Mouse (Mus musculus) c-Kit-negative CD71-positive TER-119-positive erythroid progenitor cells, embryonic 14.5 days (primary cell): Measurements from ENCODE around the gene Col4a4.

ENCODE experiments used
- DNase-seq: peaks from one replicate; pipeline ENCODE4 v3.0.0-alpha.2; 2013; ENCODE audit warnings: low read depth, low spot score

The Col4a4 gene

GRCm38 (mm10) chr1:82586713-82587399 lies at the start of gene Col4a4, which contains the start of gene Col4a3:
Col4a4 (minus strand) TSS chr1:82586849.
Col4a3 (plus strand) TSS chr1:82586921.
- DNase-seq: no peak

GRCm38 (mm10) chr1:82636321-82636720 lies 49.7 kb upstream of the Col4a4 start:
- DNase-seq: no peak

DNA sequence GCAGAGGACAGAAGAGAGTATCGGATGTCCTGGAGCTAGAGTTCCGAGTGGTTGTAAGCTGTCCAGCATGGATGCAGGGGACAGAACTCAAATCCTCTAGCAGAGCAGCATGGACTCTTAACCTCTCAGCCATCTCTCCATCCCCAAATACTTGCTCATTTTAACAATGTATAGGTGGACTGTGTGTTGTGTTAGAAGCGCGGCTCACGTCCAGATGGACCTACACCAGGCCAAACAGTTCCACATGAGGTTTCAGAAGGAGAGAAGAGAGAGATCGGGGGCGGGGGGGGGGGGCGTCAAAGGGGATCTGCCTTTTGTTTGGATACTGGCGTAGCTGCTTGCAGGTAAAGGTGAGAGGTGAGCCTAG lies 48.6 kb upstream of the Col4a4 start:
- no peak for DNase-seq

DNA sequence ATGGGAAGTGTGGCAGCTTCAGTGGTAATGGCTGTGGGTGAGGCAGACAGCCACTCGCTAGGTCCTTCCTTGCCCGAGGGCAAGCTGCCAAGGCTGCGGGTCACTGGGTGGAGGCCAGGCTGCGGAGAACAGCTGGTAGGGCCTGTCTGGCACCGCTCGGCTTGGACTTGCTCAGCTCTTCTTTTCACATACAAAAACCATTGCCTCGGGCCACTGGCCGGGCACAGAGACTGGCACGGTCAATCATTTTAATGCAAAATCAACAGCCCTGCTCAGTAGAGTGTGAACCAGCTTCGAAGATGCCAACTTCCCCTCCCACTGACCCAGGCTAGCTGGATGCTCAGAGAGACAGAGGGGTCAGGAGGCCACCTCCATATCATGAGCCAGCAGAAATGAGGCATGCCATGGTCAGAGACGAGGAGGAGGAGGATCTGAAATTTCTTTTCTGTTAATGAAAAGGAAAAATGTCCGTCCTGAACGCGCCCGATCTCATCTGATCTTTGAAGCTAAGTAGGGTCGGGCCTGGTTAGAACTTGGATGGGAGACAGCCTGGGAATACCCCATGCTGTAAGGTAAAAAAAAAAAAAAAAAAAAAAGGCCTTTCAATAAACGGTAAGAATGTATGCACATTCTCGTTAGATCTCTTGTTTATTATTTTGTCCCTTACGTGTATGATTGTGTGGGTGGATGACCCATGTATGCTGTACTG lies 48.0 kb upstream of the Col4a4 start:
- no peak for DNase-seq

DNA sequence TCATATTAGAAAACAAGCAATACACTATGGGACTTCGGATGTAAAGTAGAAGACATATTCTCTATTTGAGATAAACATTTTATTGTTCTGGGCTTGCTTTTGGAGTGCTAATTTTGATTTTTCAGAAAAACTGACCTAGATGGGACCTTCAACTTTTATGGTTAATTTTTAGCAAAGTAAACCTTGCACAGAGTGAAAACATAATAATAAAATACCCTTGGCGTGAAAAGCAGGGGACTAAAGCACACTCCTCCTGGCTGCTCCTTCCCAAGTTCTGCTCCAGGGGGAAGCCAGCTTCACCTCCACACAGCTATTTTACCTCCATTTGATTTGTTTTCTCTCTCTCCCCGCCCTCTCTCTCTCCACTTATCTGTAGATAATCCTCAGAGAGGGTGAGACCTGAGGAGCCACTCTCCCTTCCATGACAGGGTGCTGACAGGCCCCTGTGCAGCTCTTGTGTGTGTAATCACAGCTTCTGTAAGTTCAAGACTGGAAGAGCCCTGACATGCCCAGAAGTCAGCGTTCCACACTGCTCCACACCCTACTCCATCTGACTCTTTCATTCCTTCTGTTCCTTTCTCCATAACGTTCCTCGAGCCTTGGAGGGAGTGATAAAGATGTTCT lies 44.6 kb upstream of the Col4a4 start:
- DNase-seq: no peak

- no peak for DNase-seq
Measured at GRCm38 (mm10) chr1:82629495-82629894, 42.8 kb upstream of the Col4a4 start.

DNA sequence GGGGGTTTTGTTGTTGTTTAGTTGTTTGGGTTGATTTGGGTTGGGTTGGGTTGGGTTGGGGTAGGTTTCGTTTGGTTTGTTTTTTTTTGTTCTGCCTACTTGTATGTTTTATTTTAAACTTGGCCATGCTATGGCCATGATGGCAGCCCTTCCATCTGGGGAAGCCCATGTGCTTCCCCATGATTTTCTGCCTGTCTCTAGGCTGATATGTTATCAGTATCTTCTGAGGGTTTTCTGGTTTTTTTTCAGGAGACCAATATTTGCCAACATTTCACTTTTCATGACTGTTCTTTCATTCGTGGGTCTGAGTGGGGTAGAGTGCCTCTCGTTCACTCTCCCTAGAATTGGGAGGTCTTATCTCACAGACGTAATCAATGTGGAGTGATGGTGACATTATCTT lies 41.0 kb upstream of the Col4a4 start:
- no peak for DNase-seq

GRCm38 (mm10) chr1:82625474-82625873 lies 38.8 kb upstream of the Col4a4 start:
- DNase-seq: no peak

DNA sequence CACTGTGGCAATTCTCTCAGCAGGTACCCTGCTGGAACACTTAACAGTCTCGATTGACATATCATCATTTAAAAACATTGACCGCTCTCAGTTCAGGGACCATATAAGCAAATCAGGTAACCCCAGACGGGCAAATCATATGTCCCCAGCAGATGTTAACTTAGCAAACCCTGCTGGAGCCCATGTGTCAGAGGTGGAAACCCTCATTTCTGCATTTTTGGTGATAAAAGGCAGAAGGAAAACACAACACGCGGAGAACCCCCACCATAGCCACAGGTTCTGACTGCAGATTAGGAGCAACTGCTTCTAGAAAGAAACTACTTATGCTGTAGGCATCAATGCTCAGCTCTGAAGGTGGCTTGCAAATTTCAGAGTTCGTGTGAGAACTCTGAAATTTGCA lies 38.3 kb upstream of the Col4a4 start:
- DNase-seq: no peak

GRCm38 (mm10) chr1:82619981-82620380 lies 33.3 kb upstream of the Col4a4 start:
- no peak for DNase-seq

- DNase-seq: no peak
Measured at GRCm38 (mm10) chr1:82618592-82618991, 31.9 kb upstream of the Col4a4 start.

GRCm38 (mm10) chr1:82618001-82618400 lies 31.4 kb upstream of the Col4a4 start:
- no peak for DNase-seq

DNA sequence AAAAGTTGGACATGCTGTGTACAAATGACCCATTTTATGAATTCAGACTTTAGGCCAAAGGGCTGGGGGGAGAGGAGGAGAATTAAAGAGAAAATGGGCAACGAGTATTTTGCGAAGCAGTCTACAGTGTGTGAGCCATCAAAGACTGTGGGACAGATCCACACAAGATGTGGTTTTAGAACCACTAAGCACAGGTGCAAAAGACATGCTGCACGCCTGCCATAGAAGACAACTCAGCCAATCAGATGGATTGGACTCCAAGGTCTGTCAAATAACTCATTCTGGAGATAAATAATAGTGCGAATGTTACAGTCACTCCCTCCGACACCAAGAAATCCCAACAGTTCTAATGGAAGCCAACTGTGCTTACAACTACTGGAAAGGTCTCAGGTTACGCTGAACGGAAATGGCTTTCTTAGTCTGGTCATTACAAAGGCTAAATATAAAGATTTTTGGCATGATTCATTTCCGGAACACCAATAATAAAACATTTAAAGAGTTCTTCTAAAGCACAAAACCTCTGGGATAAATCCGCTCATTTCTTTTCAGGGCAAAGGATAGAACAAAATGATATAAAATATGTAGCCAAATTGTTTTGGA lies 25.5 kb upstream of the Col4a4 start:
- no peak for DNase-seq

GRCm38 (mm10) chr1:82608646-82609262 lies 22.1 kb upstream of the Col4a4 start:
- DNase-seq: no peak

DNA sequence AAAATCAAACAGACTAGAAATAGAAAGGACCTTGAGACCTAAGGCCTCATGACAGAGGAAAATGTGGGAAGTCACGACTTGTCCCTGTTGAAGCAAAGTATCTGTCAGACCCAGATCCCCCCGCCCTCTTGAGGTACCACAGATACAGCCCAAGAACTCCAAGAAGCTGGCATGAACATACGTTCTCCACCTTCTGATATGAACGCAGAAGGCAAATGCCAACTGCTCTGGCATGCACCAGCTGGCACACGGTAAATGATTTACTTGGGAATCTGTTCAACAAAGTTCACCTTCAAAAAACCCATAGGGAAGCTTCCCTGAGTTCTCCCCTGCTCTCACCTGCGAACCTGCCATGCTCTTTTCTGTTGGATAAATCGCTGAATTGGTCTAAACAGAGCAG lies 19.2 kb upstream of the Col4a4 start:
- no peak for DNase-seq

- DNase-seq: no peak
Measured at GRCm38 (mm10) chr1:82605347-82605746, 18.7 kb upstream of the Col4a4 start.

GRCm38 (mm10) chr1:82603198-82603950 lies 16.7 kb upstream of the Col4a4 start:
- no peak for DNase-seq

DNA sequence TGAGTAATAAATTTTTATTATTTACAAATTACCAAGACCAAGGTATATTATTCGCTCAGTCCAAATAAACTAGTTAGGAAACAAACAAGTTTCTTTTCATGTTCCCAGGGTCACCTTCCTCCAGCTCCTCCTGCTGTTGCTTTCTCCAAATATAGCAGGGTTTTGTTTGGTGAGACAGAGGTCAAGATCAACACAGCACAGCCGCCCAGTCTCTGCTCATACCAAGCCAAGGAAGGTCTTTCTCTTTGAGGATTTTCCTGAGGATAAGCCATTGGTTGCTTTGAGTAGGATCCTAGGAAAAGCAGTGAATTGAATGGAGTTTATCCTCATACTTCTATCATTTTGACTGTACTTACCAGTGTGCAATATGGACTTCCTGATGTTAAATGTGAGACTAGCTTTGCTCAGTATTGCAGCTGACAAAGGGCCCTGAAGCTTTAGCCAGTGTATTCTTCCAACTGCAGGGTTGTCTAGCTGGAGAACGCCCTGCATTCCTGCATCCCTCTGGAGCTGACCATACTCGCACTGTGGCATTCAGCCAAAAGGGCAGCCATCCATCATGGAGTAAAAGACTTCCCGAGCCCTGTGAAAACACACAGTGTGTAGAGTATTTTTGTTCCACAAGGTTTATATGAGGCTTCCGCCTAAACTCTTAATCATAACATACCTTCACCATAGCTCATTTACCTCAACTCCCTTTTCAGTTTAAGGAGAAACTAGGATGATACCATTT lies 10.4 kb upstream of the Col4a4 start:
- no peak for DNase-seq

DNA sequence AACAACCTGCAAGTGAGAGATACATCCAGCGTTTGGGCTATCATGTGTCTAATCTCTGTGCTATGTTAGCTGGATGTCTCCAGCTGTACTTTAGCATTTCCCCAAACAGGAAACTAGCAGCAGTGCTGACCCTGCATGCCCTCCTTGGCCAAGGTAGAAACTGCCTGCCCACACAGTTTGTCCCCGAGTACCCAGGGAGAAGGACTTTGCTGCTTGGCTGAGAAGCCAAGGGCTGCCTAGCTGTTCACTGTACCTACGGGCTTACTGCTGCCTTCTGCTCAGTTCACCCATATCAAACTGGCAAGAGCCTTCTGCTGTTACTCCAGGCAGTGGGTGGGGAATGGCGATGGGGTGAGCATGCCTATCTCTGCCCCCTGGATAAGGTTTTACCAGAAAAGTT lies 3.6 kb upstream of the Col4a4 start:
- DNase-seq: no peak

DNA sequence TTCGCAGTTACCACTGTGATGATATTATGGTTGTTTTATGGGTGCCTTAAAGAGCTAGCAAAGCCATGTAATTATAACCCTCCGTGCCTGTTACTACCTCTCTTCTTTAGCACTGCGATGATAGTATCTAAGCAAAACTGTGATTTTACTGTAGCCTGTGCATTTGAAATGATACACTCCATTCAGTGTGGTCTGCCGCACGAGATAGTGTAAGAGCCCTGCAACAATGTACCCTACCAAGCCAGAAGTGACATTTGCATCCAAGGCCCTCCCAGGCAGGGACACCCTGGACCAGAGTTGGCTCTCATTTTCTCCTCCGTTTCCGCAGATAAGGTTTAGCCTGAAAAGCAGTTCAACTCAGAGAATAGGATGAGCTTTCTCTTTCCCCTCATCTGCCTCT lies 668 bp downstream of the Col4a4 start:
- no peak for DNase-seq

DNA sequence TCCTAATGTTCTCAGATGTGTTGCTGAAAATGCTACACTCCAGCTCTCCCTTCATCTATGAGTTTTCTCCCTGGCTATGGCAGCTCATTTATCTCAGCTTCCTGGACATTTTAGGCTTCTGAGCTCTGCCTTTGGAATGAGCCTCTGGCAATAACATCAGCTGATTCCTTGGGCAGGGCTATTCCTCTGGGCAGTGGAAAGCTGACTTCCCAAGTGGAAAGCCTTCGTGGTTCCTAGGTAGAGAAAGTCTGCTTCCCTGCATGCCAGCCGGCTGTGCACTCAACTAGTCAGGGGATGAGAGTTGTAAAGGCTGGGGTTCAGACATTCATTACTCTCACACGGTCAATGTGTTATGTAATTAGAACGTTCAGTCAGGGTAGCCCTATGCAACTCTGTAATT lies 8.3 kb downstream of the Col4a4 start:
- no peak for DNase-seq
